Mouse (Mus musculus): ENCODE measurements around the gene Uvrag. TPM values are rescaled to one million over a fixed set of nuclear protein-coding genes. Genes with fewer than 3 reads are reported as not detected.
A peak's percentile ranks its signal among the peaks of the same experiment; 100 is the strongest.

Uvrag gene
- polyA plus RNA-seq, 1 experiment from 2014 or later = 18.2 TPM

- Histone ChIP-seq H3K36me3 (ENCODE audit: control insufficient read depth, insufficient read depth, low read length) (no peaks in the 10 kb centered on the region), H3K4me2 (ENCODE audit: low read depth, low read length) (no peak overlapping the region), H3K27me3 (replicated peaks; ENCODE audit: control insufficient read depth, insufficient read depth, low read length) (no peaks in the 10 kb centered on the region), H3K4me1 (ENCODE audit: control insufficient read depth, insufficient read depth, low read length) (peaks cover 30% of the 10 kb centered on the region), H3K4me3 (ENCODE audit: low read depth, low read length) (no peak overlapping the region), H3K27ac (replicated peaks; ENCODE audit: low read depth, low read length) (peak overlapping the region; percentile 44; the same call in 1 of the 2 replicates), H3K9me3 (ENCODE audit: control insufficient read depth, low read length) (no peaks in the 10 kb centered on the region), H3K9ac (ENCODE audit: low read depth, low read length) (no peak overlapping the region)
- ATAC-seq (ENCODE audit: low read depth) (no peak; the same call in 1 of the 2 replicates), DNase-seq (ENCODE audit: low spot score) (peak; percentile 79)
- WGBS = 33% methylated on average over 8 of the region's 8 CpGs
Measured at GRCm38 (mm10) chr7:98957111-98957741, 183.7 kb downstream of the Uvrag start.

GRCm38 (mm10) chr7:98956609-98957008 lies 184.3 kb downstream of the Uvrag start:
- no peak for DNase-seq (ENCODE audit: low spot score)
- no peaks in the 10 kb centered on the region for H3K9me3 ChIP-seq (ENCODE audit: control insufficient read depth, low read length)
- ATAC-seq (ENCODE audit: low read depth) = no peak
- H3K27me3 ChIP-seq (replicated peaks; ENCODE audit: control insufficient read depth, insufficient read depth, low read length) = no peaks in the 10 kb centered on the region
- no peak overlapping the region for H3K27ac ChIP-seq (replicated peaks; ENCODE audit: low read depth, low read length)
- H3K4me1 ChIP-seq (ENCODE audit: control insufficient read depth, insufficient read depth, low read length) = peaks cover 30% of the 10 kb centered on the region
- no peak overlapping the region for H3K9ac ChIP-seq (ENCODE audit: low read depth, low read length)
- no peaks in the 10 kb centered on the region for H3K36me3 ChIP-seq (ENCODE audit: control insufficient read depth, insufficient read depth, low read length)
- H3K4me3 ChIP-seq (ENCODE audit: low read depth, low read length) = no peak overlapping the region
- WGBS = 88% methylated on average over 1 of the region's 1 CpGs
- no peak overlapping the region for H3K4me2 ChIP-seq (ENCODE audit: low read depth, low read length)

- Histone ChIP-seq H3K4me3 (ENCODE audit: low read depth, low read length) (no peak overlapping the region), H3K9me3 (ENCODE audit: control insufficient read depth, low read length) (no peaks in the 10 kb centered on the region), H3K36me3 (ENCODE audit: control insufficient read depth, insufficient read depth, low read length) (no peaks in the 10 kb centered on the region), H3K4me1 (ENCODE audit: control insufficient read depth, insufficient read depth, low read length) (peaks cover 23% of the 10 kb centered on the region), H3K4me2 (ENCODE audit: low read depth, low read length) (no peak overlapping the region), H3K27ac (replicated peaks; ENCODE audit: low read depth, low read length) (no peak overlapping the region), H3K9ac (ENCODE audit: low read depth, low read length) (no peak overlapping the region), H3K27me3 (replicated peaks; ENCODE audit: control insufficient read depth, insufficient read depth, low read length) (no peaks in the 10 kb centered on the region)
- 68% methylated on average over 3 of the region's 3 CpGs for whole genome bisulfite sequencing
- DNase-seq (ENCODE audit: low spot score) (no peak), ATAC-seq (ENCODE audit: low read depth) (no peak)
Measured at GRCm38 (mm10) chr7:98953649-98954048, 187.3 kb downstream of the Uvrag start.

- Histone ChIP-seq H3K36me3 (ENCODE audit: control insufficient read depth, insufficient read depth, low read length) (no peaks in the 10 kb centered on the region), H3K27ac (replicated peaks; ENCODE audit: low read depth, low read length) (no peak overlapping the region), H3K4me2 (ENCODE audit: low read depth, low read length) (no peak overlapping the region), H3K9ac (ENCODE audit: low read depth, low read length) (no peak overlapping the region), H3K4me1 (ENCODE audit: control insufficient read depth, insufficient read depth, low read length) (no peaks in the 10 kb centered on the region), H3K4me3 (ENCODE audit: low read depth, low read length) (no peak overlapping the region), H3K9me3 (ENCODE audit: control insufficient read depth, low read length) (no peaks in the 10 kb centered on the region), H3K27me3 (replicated peaks; ENCODE audit: control insufficient read depth, insufficient read depth, low read length) (no peaks in the 10 kb centered on the region)
- no peak for ATAC-seq (ENCODE audit: low read depth)
- WGBS = 41% methylated on average over 3 of the region's 3 CpGs
- no peak for DNase-seq (ENCODE audit: low spot score)
Measured at GRCm38 (mm10) chr7:98944986-98945385, 196.0 kb downstream of the Uvrag start.

- Histone ChIP-seq H3K27ac (replicated peaks; ENCODE audit: low read depth, low read length) (no peak overlapping the region), H3K9ac (ENCODE audit: low read depth, low read length) (no peak overlapping the region), H3K36me3 (ENCODE audit: control insufficient read depth, insufficient read depth, low read length) (no peaks in the 10 kb centered on the region), H3K4me3 (ENCODE audit: low read depth, low read length) (no peak overlapping the region), H3K4me2 (ENCODE audit: low read depth, low read length) (no peak overlapping the region), H3K27me3 (replicated peaks; ENCODE audit: control insufficient read depth, insufficient read depth, low read length) (no peaks in the 10 kb centered on the region), H3K9me3 (ENCODE audit: control insufficient read depth, low read length) (no peaks in the 10 kb centered on the region), H3K4me1 (ENCODE audit: control insufficient read depth, insufficient read depth, low read length) (no peaks in the 10 kb centered on the region)
- ATAC-seq (ENCODE audit: low read depth) = no peak
- 94% methylated on average over 5 of the region's 5 CpGs for WGBS
- no peak for DNase-seq (ENCODE audit: low spot score)
Measured at GRCm38 (mm10) chr7:98943687-98944086, 197.3 kb downstream of the Uvrag start.

GRCm38 (mm10) chr7:98942746-98943145 lies 198.2 kb downstream of the Uvrag start:
- Histone ChIP-seq H3K4me3 (ENCODE audit: low read depth, low read length) (no peak overlapping the region), H3K36me3 (ENCODE audit: control insufficient read depth, insufficient read depth, low read length) (no peaks in the 10 kb centered on the region), H3K4me2 (ENCODE audit: low read depth, low read length) (no peak overlapping the region), H3K9me3 (ENCODE audit: control insufficient read depth, low read length) (no peaks in the 10 kb centered on the region), H3K9ac (ENCODE audit: low read depth, low read length) (no peak overlapping the region), H3K4me1 (ENCODE audit: control insufficient read depth, insufficient read depth, low read length) (no peaks in the 10 kb centered on the region), H3K27ac (replicated peaks; ENCODE audit: low read depth, low read length) (no peak overlapping the region), H3K27me3 (replicated peaks; ENCODE audit: control insufficient read depth, insufficient read depth, low read length) (no peaks in the 10 kb centered on the region)
- ATAC-seq (ENCODE audit: low read depth) = no peak
- no peak for DNase-seq (ENCODE audit: low spot score)
- 73% methylated on average over 6 of the region's 6 CpGs for WGBS

GRCm38 (mm10) chr7:98939194-98939593 lies 201.7 kb downstream of the Uvrag start:
- Histone ChIP-seq H3K27me3 (replicated peaks; ENCODE audit: control insufficient read depth, insufficient read depth, low read length) (no peaks in the 10 kb centered on the region), H3K4me3 (ENCODE audit: low read depth, low read length) (no peak overlapping the region), H3K27ac (replicated peaks; ENCODE audit: low read depth, low read length) (no peak overlapping the region), H3K4me2 (ENCODE audit: low read depth, low read length) (no peak overlapping the region), H3K9me3 (ENCODE audit: control insufficient read depth, low read length) (no peaks in the 10 kb centered on the region), H3K36me3 (ENCODE audit: control insufficient read depth, insufficient read depth, low read length) (no peaks in the 10 kb centered on the region), H3K9ac (ENCODE audit: low read depth, low read length) (no peak overlapping the region), H3K4me1 (ENCODE audit: control insufficient read depth, insufficient read depth, low read length) (no peaks in the 10 kb centered on the region)
- ATAC-seq (ENCODE audit: low read depth) (no peak), DNase-seq (ENCODE audit: low spot score) (peak; percentile 50)
- 76% methylated on average over 6 of the region's 6 CpGs for WGBS

- Histone ChIP-seq H3K27ac (replicated peaks; ENCODE audit: low read depth, low read length) (no peak overlapping the region), H3K4me1 (ENCODE audit: control insufficient read depth, insufficient read depth, low read length) (no peaks in the 10 kb centered on the region), H3K27me3 (replicated peaks; ENCODE audit: control insufficient read depth, insufficient read depth, low read length) (no peaks in the 10 kb centered on the region), H3K9ac (ENCODE audit: low read depth, low read length) (no peak overlapping the region), H3K36me3 (ENCODE audit: control insufficient read depth, insufficient read depth, low read length) (no peaks in the 10 kb centered on the region), H3K4me2 (ENCODE audit: low read depth, low read length) (no peak overlapping the region), H3K9me3 (ENCODE audit: control insufficient read depth, low read length) (no peaks in the 10 kb centered on the region), H3K4me3 (ENCODE audit: low read depth, low read length) (no peak overlapping the region)
- DNase-seq (ENCODE audit: low spot score) (no peak), ATAC-seq (ENCODE audit: low read depth) (no peak)
- WGBS = 81% methylated on average over 7 of the region's 7 CpGs
Measured at GRCm38 (mm10) chr7:98938621-98939020, 202.3 kb downstream of the Uvrag start.
